Comparison of ENCODE assay signal across 20 mouse cellular contexts in genomic region chr8:127183533-127183932, GRCm38 (mm10).
DNase-seq lines count a peak whose midpoint lies in the region; ATAC-seq and TF ChIP-seq lines count a peak whose summit lies in the region.
"Had no signal": no experiment of that assay in that cellular context is flagged by ENCODE, and none has a peak within 500 bp of the region (broad histone marks: within the 10 kb centered on the region; RNA-seq: fewer than 3 reads in every experiment).

No protein-coding gene starts in this region.

- TF ChIP-seq CTCF in stomach, postnatal 0 days (IDR thresholded peaks at IDR 0.05; ENCODE audit: low read depth): no peak

- no peaks in the 10 kb centered on the region for H3K9me3 ChIP-seq in heart, embryonic 12.5 days (replicated peaks)
- H3K9me3 ChIP-seq in kidney, embryonic 15.5 days (replicated peaks): no peaks in the 10 kb centered on the region
- no peaks in the 10 kb centered on the region for H3K9me3 ChIP-seq in stomach, embryonic 15.5 days
- no peaks in the 10 kb centered on the region for H3K9me3 ChIP-seq in stomach, postnatal 0 days (ENCODE audit: control insufficient read depth, low read length)
- H3K9me3 ChIP-seq: hindbrain, embryonic 15.5 days; limb, embryonic 15.5 days; midbrain, embryonic 12.5 days; neural tube, embryonic 13.5 days had no signal

- no peaks in the 10 kb centered on the region for H3K36me3 ChIP-seq in heart, embryonic 12.5 days
- H3K36me3 ChIP-seq in kidney, embryonic 15.5 days: no peaks in the 10 kb centered on the region
- no peaks in the 10 kb centered on the region for H3K36me3 ChIP-seq in stomach, embryonic 15.5 days
- no peaks in the 10 kb centered on the region for H3K36me3 ChIP-seq in stomach, postnatal 0 days (ENCODE audit: control insufficient read depth, insufficient read depth, low read length)
- H3K36me3 ChIP-seq: G1E; hindbrain, embryonic 15.5 days; limb, embryonic 15.5 days; midbrain, embryonic 12.5 days; neural tube, embryonic 13.5 days had no signal

- H3K27me3 ChIP-seq in heart, embryonic 12.5 days (replicated peaks): no peaks in the 10 kb centered on the region
- H3K27me3 ChIP-seq in kidney, embryonic 15.5 days: no peaks in the 10 kb centered on the region
- H3K27me3 ChIP-seq in stomach, embryonic 15.5 days (replicated peaks): no peaks in the 10 kb centered on the region
- no peaks in the 10 kb centered on the region for H3K27me3 ChIP-seq in stomach, postnatal 0 days (ENCODE audit: control insufficient read depth, insufficient read depth, low read length)
- H3K27me3 ChIP-seq: hindbrain, embryonic 15.5 days; limb, embryonic 15.5 days; midbrain, embryonic 12.5 days; neural tube, embryonic 13.5 days had no signal

- H3K4me1 ChIP-seq in heart, embryonic 12.5 days (replicated peaks): peaks cover 60% of the 10 kb centered on the region
- peaks cover 43% of the 10 kb centered on the region for H3K4me1 ChIP-seq in kidney, embryonic 15.5 days
- H3K4me1 ChIP-seq in stomach, embryonic 15.5 days: peaks cover 17% of the 10 kb centered on the region
- no peaks in the 10 kb centered on the region; the same call in 1 of the 2 replicates for H3K4me1 ChIP-seq in stomach, postnatal 0 days (replicated peaks; ENCODE audit: control insufficient read depth, insufficient read depth)

- H3K4me3 ChIP-seq in heart, embryonic 12.5 days: no peak overlapping the region
- H3K4me3 ChIP-seq in kidney, embryonic 15.5 days (replicated peaks): no peak overlapping the region
- no peak overlapping the region for H3K4me3 ChIP-seq in stomach, embryonic 15.5 days (replicated peaks)
- no peak overlapping the region for H3K4me3 ChIP-seq in stomach, postnatal 0 days (ENCODE audit: low read depth, low read length)
- H3K4me3 ChIP-seq: hindbrain, embryonic 15.5 days; limb, embryonic 15.5 days; midbrain, embryonic 12.5 days; neural tube, embryonic 13.5 days had no signal

- peak overlapping the region; percentile 52 for H3K27ac ChIP-seq in heart, embryonic 12.5 days (ENCODE audit: poor library complexity, severe bottlenecking)
- H3K27ac ChIP-seq in kidney, embryonic 15.5 days: peak overlapping the region; percentile 43; the same call in 1 of the 2 replicates
- 0 out of 2 replicates have a peak overlapping the region, but pooled peaks have one; percentile 31 for H3K27ac ChIP-seq in stomach, embryonic 15.5 days
- H3K27ac ChIP-seq in stomach, postnatal 0 days (replicated peaks): no peak overlapping the region
- H3K27ac ChIP-seq: hindbrain, embryonic 15.5 days; limb, embryonic 15.5 days; midbrain, embryonic 12.5 days; neural tube, embryonic 13.5 days had no signal

- ATAC-seq in heart, embryonic 12.5 days (ENCODE audit: insufficient number of reproducible peaks, low FRiP score): no peak
- peak; percentile 3; the same call in 1 of the 2 replicates for ATAC-seq in kidney, embryonic 15.5 days (replicated peaks; ENCODE audit: low FRiP score)
- ATAC-seq in stomach, embryonic 15.5 days (ENCODE audit: insufficient read depth, low FRiP score, low read depth): no peak
- ATAC-seq in stomach, postnatal 0 days (ENCODE audit: low FRiP score, low TSS enrichment): no peak
- ATAC-seq: forebrain, embryonic 14.5 days had no signal

- H3K4me2 ChIP-seq in heart, embryonic 12.5 days: no peak overlapping the region; the same call in 1 of the 2 replicates
- no peak overlapping the region for H3K4me2 ChIP-seq in kidney, embryonic 15.5 days
- H3K4me2 ChIP-seq in stomach, embryonic 15.5 days: no peak overlapping the region
- no peak overlapping the region for H3K4me2 ChIP-seq in stomach, postnatal 0 days (replicated peaks; ENCODE audit: low read depth)
- H3K4me2 ChIP-seq: hindbrain, embryonic 15.5 days; limb, embryonic 15.5 days; midbrain, embryonic 12.5 days; neural tube, embryonic 13.5 days had no signal

- no peak for DNase-seq in heart, postnatal 4 days
- no peak for DNase-seq in kidney, adult 8-10 months
- DNase-seq in stomach, postnatal 0 days (ENCODE audit: low spot score): no peak
- no peak for DNase-seq in frontal cortex, postnatal 14 days (ENCODE audit: low spot score in 2 of 2)
- DNase-seq in adrenal gland, postnatal 36 days: no peak
- DNase-seq: adrenal gland, postnatal 14 days; B cell, adult 2 months; cerebellum, postnatal 25 days; gastrocnemius, postnatal 25 days; right cerebral cortex, adult 18-20 months; thymus, adult 18-20 months had no signal

- 61% methylated on average over 2 of the region's 2 CpGs for WGBS in heart, embryonic 12.5 days
- WGBS in kidney, embryonic 15.5 days: 63% methylated on average over 2 of the region's 2 CpGs
- 49% methylated on average over 2 of the region's 2 CpGs for WGBS in stomach, embryonic 15.5 days
- 44% methylated on average over 2 of the region's 2 CpGs for WGBS in stomach, postnatal 0 days

- TF ChIP-seq EP300 in stomach, postnatal 0 days (optimal IDR thresholded peaks at IDR 0.05): no peak

- no peak overlapping the region for H3K9ac ChIP-seq in heart, embryonic 12.5 days
- no peak overlapping the region for H3K9ac ChIP-seq in kidney, embryonic 15.5 days
- no peak overlapping the region for H3K9ac ChIP-seq in stomach, embryonic 15.5 days
- no peak overlapping the region for H3K9ac ChIP-seq in stomach, postnatal 0 days (ENCODE audit: low read length)
- H3K9ac ChIP-seq: hindbrain, embryonic 15.5 days; limb, embryonic 15.5 days; midbrain, embryonic 12.5 days; neural tube, embryonic 13.5 days had no signal
